Mouse (Mus musculus) kidney, postnatal 0 days (tissue): ENCODE measurements at regions not wholly inside any gene's neighbourhood (a gene's known extent, or its start where the extent isn't known, plus 50 kb on each side); places are given as distances from the start of the nearest gene placed in this dataset.

Source experiments
- ATAC-seq: fragments of 200-750 bp; cut with Nextera tagmentation; replicated peaks from 2 replicates; pipeline ENCODE4 v1.8.0; 2017; ENCODE audit warnings: low read depth, moderate number of reproducible peaks, moderate TSS enrichment, moderate library complexity; ENCODE audit not compliant: low FRiP score
- DNase-seq: peaks from one replicate; pipeline ENCODE4 v3.0.0-alpha.2; 2016; ENCODE audit warnings: low spot score
- H3K27ac ChIP-seq: fragments of 300-500 bp; sonication (generic); 2 replicates; pipeline ENCODE4 v1.5.1; 2014; ENCODE audit warnings: mild to moderate bottlenecking
- H3K27me3 ChIP-seq: fragments of 300-500 bp; sonication (generic); 2 replicates; pipeline ENCODE4 v1.6.1; 2014; ENCODE audit warnings: low read length, mixed read lengths; ENCODE audit not compliant: insufficient read depth
- H3K36me3 ChIP-seq: fragments of 300-500 bp; sonication (generic); 2 replicates; pipeline ENCODE4 v1.6.1; 2014; ENCODE audit warnings: low read length, mixed read lengths; ENCODE audit not compliant: insufficient read depth
- H3K4me1 ChIP-seq: fragments of 300-500 bp; sonication (generic); replicated peaks from 2 replicates; pipeline ENCODE4 v1.6.1; 2014; ENCODE audit warnings: antibody characterized with exemption, low read length, mixed read lengths; ENCODE audit not compliant: insufficient read depth
- H3K4me2 ChIP-seq: fragments of 300-500 bp; sonication (generic); 2 replicates; pipeline ENCODE4 v1.6.1; 2014; ENCODE audit warnings: mild to moderate bottlenecking, low read length, moderate library complexity, mixed read lengths
- H3K4me3 ChIP-seq: fragments of 300-500 bp; sonication (generic); replicated peaks from 2 replicates; pipeline ENCODE4 v1.5.1; 2014; ENCODE audit warnings: low read depth, low read length
- H3K9ac ChIP-seq: fragments of 300-500 bp; sonication (generic); 2 replicates; pipeline ENCODE4 v1.6.1; 2014; ENCODE audit warnings: low read depth, low read length
- H3K9me3 ChIP-seq: fragments of 300-500 bp; sonication (generic); replicated peaks from 2 replicates; pipeline ENCODE4 v1.6.1; 2016; ENCODE audit warnings: low read length, inconsistent platforms, mixed read lengths
- CTCF ChIP-seq: IDR thresholded peaks from 2 replicates; pipeline ENCODE4 v1.5.1; 2016; ENCODE audit warnings: antibody characterized with exemption, low read depth, mild to moderate bottlenecking, moderate library complexity
- WGBS: fragments of 180-500 bp; shearing (Covaris S2); extraction: QIAGEN DNeasy Blood & Tissue Kit; methylation state at CpG from one replicate; pipeline ENCODE4 v1.1.7; 2014; 5-methylcytosine and 5-hydroxymethylcytosine counted together

- peak; percentile 98 for ATAC-seq
- Histone ChIP-seq H3K9ac (no peak overlapping the region), H3K4me2 (peak overlapping the region; percentile 32; the same call in 1 of the 2 replicates), H3K27me3 (no peaks in the 10 kb centered on the region), H3K27ac (no peak overlapping the region), H3K4me1 (no peaks in the 10 kb centered on the region), H3K36me3 (no peaks in the 10 kb centered on the region), H3K4me3 (peak overlapping the region; percentile 20), H3K9me3 (no peaks in the 10 kb centered on the region)
- 13% methylated on average over 23 of the region's 23 CpGs for WGBS
- peak; percentile 95 for DNase-seq
- TF ChIP-seq CTCF, result peak; percentile 95
Measured at GRCm38 (mm10) chrX:75673920-75674665, 96.1 kb upstream of the Rab39b start.

DNA sequence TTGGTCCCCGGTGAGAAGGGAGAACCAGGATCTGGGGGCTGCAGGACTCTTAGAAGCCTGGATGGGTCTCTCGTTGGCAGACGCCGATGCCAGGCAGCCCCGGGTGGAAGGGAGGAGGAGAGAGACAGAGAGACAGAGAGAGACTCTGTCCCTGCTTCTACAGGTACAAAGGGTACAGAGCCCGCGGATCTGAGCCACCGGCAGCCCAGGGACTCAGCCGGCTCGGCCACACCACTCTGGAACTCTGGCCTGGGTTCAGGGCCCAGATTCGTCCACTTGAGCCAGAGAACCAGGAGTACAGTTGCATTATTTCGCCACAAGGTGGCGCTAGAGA, 95.5 kb upstream of the Rab39b start:
- Histone ChIP-seq H3K27me3 (no peaks in the 10 kb centered on the region), H3K4me2 (peak overlapping the region; percentile 44), H3K4me3 (peak overlapping the region; percentile 18), H3K36me3 (no peaks in the 10 kb centered on the region), H3K27ac (no peak overlapping the region), H3K9ac (peak overlapping the region; percentile 58; the same call in 1 of the 2 replicates), H3K4me1 (no peaks in the 10 kb centered on the region), H3K9me3 (no peaks in the 10 kb centered on the region)
- 40% methylated on average over 13 of the region's 13 CpGs for WGBS
- no peak for DNase-seq
- no peak for ATAC-seq
- no peak for TF ChIP-seq CTCF

DNA sequence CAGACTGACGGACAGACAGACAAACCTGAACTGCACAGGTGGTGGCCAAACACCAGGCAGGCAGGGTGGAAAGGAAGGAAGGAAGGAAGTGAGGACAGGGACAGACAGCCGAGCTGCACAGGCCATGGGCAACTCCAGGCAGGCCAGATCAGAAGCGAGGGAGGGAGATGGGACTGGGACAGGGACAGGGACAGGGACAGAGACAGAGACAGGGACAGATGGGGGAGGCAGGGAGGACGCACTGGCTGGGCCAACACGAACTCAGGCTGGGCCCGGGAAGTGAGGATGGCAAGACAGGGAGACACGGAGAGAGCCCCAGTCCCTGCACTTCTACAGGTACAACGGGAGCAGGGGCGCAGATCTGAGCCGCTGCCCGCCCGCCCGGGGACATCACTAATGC, 94.9 kb upstream of the Rab39b start:
- Histone ChIP-seq H3K4me2 (peak overlapping the region; percentile 44), H3K9ac (peak overlapping the region; percentile 58; the same call in 1 of the 2 replicates), H3K27ac (no peak overlapping the region), H3K27me3 (no peaks in the 10 kb centered on the region), H3K36me3 (no peaks in the 10 kb centered on the region), H3K4me3 (peak overlapping the region; percentile 18), H3K4me1 (no peaks in the 10 kb centered on the region), H3K9me3 (no peaks in the 10 kb centered on the region)
- no peak for DNase-seq
- no peak for ATAC-seq
- no peak for TF ChIP-seq CTCF
- 63% methylated on average over 13 of the region's 13 CpGs for WGBS

DNA sequence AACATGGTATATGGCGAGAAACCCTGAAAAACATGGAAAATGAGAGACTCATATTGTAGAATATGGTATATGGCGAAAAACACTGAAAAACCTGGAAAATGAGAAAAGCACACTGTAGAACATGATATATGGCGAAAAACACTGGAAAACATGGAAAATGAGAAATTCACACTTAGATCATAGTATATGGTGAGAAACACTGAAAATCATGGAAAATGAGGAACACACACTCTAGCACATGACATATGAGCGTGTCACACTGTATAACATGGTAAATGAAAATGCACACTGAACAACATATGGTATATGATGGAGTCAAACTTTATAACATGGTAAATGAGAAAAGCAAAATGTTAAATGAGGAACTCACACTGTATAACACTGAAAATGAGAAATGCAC, 89.6 kb upstream of the Rab39b start:
- H3K36me3 ChIP-seq, result no peaks in the 10 kb centered on the region
- no peak for DNase-seq
- H3K9me3 ChIP-seq, result no peaks in the 10 kb centered on the region
- no peaks in the 10 kb centered on the region for H3K4me1 ChIP-seq
- 94% methylated on average over 4 of the region's 4 CpGs for WGBS
- no peak overlapping the region for H3K4me2 ChIP-seq
- H3K27me3 ChIP-seq, result no peaks in the 10 kb centered on the region
- no peak overlapping the region for H3K9ac ChIP-seq
- ATAC-seq, result no peak
- no peak overlapping the region for H3K27ac ChIP-seq
- H3K4me3 ChIP-seq, result no peak overlapping the region
- TF ChIP-seq CTCF, result no peak

DNA sequence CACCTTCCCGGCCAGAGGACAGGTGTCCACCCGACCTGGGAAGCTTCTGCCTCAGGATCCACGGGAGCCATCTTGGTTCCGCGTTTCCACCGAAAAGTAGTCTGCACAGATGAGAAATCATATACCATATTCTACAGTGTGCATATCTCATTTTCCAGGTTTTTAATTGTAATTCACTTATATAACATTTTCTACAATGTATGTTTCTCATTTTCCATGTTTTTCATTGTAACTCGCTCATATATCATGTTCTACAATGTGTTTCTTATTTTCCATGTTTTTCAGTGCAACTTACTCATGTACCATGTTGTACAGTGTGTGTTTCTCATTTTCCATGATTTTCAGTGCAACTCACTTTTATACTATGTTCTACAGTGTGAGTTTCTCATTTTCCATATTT, 65.4 kb upstream of the Rab39b start:
- Histone ChIP-seq H3K27me3 (no peaks in the 10 kb centered on the region), H3K9ac (no peak overlapping the region), H3K4me2 (no peak overlapping the region), H3K36me3 (no peaks in the 10 kb centered on the region), H3K4me1 (no peaks in the 10 kb centered on the region), H3K4me3 (no peak overlapping the region), H3K27ac (no peak overlapping the region), H3K9me3 (no peaks in the 10 kb centered on the region)
- TF ChIP-seq CTCF, result no peak
- ATAC-seq, result no peak
- DNase-seq, result no peak
- 86% methylated on average over 7 of the region's 7 CpGs for WGBS
